Comparison of ENCODE assay signal across 8 mouse cellular contexts in genomic region chr12:80229010-80229800, GRCm38 (mm10). TPM values are rescaled to one million over a fixed set of nuclear protein-coding genes. Genes with fewer than 3 reads are reported as not detected.
DNase-seq lines count a peak whose midpoint lies in the region; ATAC-seq lines count a peak whose summit lies in the region.

No protein-coding gene starts in this region.

- peak; percentile 94 for DNase-seq in heart, adult 11 months
- no peak for DNase-seq in heart, adult 9 months (ENCODE audit: low spot score in 2 of 2)
- DNase-seq in Muller cell, postnatal 12 days (ENCODE audit: inconsistent ontology term): peak; percentile 63
- DNase-seq in lung, postnatal 36 days: peak; percentile 60
- DNase-seq in right cerebral cortex, postnatal 36 days (ENCODE audit: low spot score in 2 of 2): no peak
- no peak for DNase-seq in urinary bladder, postnatal 4 days (ENCODE audit: low spot score in 2 of 2)
- DNase-seq in frontal cortex, postnatal 36 days (ENCODE audit: low spot score in 2 of 2): no peak

- peak; percentile 31 to 66 for ATAC-seq in hematopoietic stem cell, adult 5-6 weeks (replicated peaks in 1 of 2; ENCODE audit: insufficient read depth in 1 of 2, low FRiP score in 2 of 2, low TSS enrichment in 1 of 2, low read depth in 1 of 2, poor library complexity in 2 of 2, severe bottlenecking in 2 of 2)

RNA-seq across cellular contexts. Expression of gene Actn1, which starts 31.0 kb away (rescaled TPM):
- total RNA-seq in hematopoietic stem cell, adult 5-6 weeks (2017): 19.7 and 33.1 TPM in 2 replicates

Comparison
In these comparisons a context has a peak if more than half of its experiments do, and no peak if none do; other contexts are left out.
1. DNase-seq: peak in heart, adult 11 months (single experiment), Muller cell, postnatal 12 days (single experiment) and lung, postnatal 36 days (single experiment); none in heart, adult 9 months (0 of 2), right cerebral cortex, postnatal 36 days (0 of 2), urinary bladder, postnatal 4 days (0 of 2) and frontal cortex, postnatal 36 days (0 of 2).